Mouse (Mus musculus): ENCODE data around the gene Anks3.

The Anks3 gene

DNA sequence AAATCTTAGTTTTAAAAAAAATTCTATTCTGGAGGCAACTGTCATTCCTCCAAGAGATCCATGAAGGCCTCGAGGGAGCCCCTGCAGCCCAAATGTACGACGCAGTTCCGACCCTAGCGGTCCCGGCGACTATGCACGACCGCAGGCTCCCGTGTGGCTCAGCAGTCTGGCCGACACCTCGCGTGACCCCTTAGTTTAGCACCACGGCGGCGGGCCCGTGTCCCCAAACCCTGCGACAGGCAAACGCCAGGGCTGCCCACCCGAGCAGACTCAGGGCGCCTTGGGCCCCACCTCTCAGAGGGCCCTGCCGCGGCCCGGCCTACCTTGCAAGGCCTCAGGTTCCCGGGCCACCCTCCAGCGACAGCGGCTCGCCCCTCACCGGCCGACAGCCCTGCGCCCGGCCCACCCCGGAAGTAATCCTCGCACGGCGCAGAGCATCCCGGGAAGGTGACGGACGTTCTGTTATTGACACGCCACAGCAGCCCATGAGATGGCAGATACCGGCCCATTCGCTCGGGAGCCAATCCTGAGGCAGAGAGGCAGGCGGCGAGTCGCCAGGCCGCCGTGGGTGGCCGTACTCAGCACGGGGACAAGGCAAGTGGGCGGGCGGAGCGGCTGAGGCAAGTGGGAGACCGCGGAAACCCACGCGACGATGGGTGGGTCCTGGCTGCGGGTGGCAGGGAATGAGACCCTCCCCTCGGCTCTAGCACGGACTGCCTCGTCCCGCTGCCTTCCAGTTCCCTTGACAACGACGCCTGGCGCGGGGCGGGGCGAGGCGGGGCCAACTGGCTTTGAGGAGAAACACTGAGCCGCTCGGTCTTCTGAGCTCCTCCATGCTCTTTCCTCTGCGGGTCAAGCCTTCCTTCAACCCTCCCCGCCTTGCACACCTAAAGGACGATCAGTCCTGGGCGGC, at the start of gene Anks3:
Gene Anks3 (minus strand): TSS at position 409 of the 913 bp plus-strand sequence.
- DNase-seq (ENCODE audit: low spot score): peak; percentile 97

GRCm38 (mm10) chr16:5013054-5013838, 49.2 kb upstream of the Anks3 start, which contains the start of gene Rogdi:
Rogdi (minus strand) TSS chr16:5013553.
- DNase-seq (ENCODE audit: low spot score): peak; percentile 94

DNA sequence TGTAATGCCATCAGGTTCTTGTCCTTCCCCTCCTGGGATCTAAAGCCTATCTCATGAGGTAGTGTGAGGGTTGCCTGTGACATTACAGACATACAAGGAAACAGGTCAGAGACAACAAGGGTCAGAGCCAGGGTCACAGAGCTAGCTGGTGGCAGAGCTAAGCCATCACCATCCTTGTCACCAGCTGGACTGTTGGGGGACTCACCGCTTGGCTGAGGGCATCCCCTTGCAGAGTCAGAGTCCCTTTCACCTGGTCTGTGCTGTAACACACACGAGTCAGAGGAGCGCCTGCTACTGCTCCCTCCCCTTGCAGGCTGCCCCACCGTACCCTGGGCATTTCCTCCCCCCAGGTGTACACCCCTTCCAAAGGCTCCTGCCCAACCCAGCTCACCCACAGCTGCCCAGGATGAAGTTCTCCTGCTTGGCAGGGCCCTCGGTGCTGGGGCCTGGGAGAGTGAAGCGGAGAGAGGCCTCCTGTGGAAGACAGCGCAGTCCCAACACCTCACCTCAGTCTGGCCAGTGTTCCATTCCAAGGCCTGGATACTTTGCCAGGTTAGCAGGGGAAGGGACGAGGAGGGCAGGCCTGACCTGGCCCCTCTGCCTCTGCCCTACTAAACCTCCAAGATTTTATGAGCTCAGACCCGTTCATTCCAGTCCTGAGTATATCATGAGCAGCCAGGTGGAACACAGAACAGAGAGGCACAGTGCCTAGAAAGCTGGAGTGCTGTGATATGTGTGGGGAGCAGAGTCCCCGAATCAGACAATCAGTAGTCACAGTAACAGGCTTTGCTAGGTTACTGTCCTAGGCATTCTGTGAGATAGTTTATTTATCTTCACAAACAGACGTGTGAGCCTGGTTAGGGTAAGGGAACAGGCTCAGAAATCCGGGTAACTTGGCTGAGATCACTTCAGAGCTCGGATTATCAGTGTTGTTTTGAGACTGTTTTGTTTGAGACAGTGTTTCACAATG, 48.3 kb upstream of the Anks3 start:
- peak; percentile 37 for DNase-seq (ENCODE audit: low spot score)

DNA sequence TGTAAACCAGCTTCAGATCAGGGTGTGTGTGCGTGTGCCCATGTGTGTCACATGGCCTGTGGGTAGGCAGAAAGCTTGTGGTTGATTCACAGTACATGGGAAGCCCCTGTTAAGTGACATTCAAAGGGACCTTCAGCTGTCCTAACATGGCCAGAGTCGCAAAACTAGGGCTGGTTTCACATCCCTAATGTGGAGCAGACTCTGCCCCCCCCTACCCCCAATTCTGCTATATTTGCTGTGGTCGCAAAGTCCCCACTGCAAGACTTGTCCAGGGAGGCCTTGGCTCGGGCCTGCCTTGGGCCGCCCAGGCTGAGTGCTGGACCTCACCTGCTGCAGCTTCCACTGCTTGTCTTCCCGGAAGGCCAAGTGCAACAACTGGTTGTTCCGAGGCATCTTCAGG, 47.3 kb upstream of the Anks3 start:
- DNase-seq (ENCODE audit: low spot score): no peak

- DNase-seq (ENCODE audit: low spot score): no peak
Observed at GRCm38 (mm10) chr16:5010371-5010935, 46.4 kb upstream of the Anks3 start.

DNA sequence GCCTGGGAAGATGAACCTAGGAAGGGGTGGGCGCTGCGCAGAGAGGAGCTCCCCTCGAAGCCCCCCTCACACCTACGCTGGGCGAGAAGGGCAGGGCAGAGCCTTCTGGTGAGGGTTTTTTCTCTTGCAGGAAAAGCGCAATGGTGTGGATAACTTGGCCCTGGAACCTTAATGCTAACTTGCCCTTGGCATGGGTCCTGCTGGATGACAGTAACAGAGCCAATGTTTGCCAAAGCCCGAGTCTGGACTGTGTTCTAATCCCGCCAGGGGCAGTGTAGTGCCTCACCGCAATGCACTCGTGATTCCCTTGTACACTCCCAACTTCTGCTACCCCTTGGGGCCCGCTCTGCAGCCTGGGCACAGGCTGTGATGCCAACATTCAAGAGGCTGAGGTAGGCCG, 44.1 kb upstream of the Anks3 start:
- DNase-seq (ENCODE audit: low spot score): no peak

GRCm38 (mm10) chr16:5007492-5007891, 43.5 kb upstream of the Anks3 start:
- no peak for DNase-seq (ENCODE audit: low spot score)

GRCm38 (mm10) chr16:5007067-5007466, 43.1 kb upstream of the Anks3 start, which contains the start of gene Smim22:
Smim22 (plus strand) TSS chr16:5007288.
- no peak for DNase-seq (ENCODE audit: low spot score)

- DNase-seq (ENCODE audit: low spot score): no peak
Observed at GRCm38 (mm10) chr16:5000611-5001010, 36.6 kb upstream of the Anks3 start.

GRCm38 (mm10) chr16:4998984-4999383, 35.0 kb upstream of the Anks3 start:
- no peak for DNase-seq (ENCODE audit: low spot score)

DNA sequence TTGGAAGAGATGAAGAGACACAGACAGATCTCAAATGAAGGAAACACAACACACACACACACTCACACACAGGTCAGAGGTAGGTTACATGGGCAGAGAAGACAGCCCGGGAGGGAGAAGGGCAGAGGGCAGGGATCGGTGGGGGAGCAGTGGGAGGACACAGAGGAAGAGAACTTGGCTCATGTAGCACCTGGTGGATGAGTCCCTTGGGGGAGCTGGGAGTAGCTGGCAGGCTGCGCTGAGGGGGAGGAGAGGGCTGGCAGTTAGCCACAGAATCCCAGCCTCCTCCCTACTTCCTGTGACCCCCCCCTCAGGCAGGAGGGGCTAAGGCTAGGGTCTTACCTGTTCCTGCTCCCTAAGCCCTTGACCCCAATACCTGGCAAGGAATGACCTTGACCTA, 33.5 kb upstream of the Anks3 start, which contains the start of gene Sept12:
Gene Sept12 (minus strand): TSS at position 300 of the 400 bp plus-strand sequence.
- no peak for DNase-seq (ENCODE audit: low spot score)

GRCm38 (mm10) chr16:4993276-4993675, 29.3 kb upstream of the Anks3 start:
- no peak for DNase-seq (ENCODE audit: low spot score)

- DNase-seq (ENCODE audit: low spot score): no peak
Observed at GRCm38 (mm10) chr16:4984717-4985116, 20.7 kb upstream of the Anks3 start.

DNA sequence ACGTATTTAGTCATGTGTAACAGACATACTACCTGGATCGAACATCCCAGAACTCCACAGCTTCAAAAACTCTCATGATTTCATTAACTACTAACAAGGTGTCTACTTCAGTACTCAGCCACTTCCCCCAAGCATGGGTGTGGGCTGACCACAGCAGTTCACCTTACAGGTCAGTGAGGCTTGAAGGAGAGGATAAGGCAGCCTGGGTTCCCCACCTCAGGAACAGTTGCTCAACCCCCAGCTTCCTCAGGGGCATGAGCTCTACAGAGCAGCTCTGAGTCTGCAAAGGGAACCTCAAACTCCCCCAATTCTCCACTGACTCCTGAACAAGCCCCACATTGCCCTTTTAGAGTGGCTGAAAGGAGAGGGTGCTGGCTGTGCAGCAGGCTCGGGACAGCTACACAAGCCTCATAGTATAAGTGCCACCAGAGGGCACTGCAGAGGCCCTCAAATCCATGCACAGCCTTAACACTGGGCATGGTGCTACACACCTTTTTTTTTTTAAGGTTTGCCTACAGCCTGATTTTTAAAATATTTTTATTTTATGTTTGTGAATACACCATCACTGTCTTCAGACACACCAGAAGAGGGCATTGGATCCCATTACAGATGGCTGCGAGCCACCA, 15.9 kb upstream of the Anks3 start:
- DNase-seq (ENCODE audit: low spot score): no peak

DNA sequence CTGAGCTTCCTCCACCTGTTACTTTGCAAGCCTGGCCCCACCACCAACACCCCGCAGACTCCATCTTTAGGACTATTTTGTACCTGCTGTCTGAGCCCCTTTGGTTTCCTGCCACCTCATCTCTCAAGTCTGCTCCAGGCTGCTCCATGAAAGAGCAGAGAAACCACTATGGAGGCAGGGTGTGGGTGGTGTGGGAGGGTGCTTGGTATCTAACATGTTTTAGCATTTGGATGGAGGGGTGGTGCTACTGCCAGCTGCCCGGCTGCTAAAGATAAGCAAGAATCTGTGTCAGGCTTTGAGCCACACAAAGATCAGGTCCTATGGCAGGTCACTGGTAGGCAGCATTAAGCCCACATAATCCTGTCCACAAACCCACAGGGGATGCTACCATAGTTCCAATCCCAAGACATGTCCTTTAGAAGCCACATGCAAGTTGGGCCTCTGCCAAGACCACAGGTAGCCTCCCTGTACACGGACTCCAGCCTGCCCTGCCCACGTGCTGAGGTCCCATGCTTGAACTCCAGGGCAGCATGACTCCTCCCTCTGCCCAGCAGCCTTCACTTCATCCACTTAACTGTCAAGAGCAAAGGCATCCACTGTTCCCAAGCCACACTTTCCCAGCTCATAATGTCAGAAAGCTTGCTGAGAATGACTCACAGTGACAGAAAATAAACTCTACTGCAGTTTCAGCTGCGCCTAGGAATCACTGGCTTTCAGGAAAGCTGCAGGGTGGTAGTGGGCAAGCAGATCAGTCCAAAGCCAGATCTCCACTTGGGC, 14.5 kb upstream of the Anks3 start:
- DNase-seq (ENCODE audit: low spot score): no peak

- no peak for DNase-seq (ENCODE audit: low spot score)
Observed at GRCm38 (mm10) chr16:4976180-4976579, 12.2 kb upstream of the Anks3 start.

GRCm38 (mm10) chr16:4974521-4974920, 10.5 kb upstream of the Anks3 start:
- no peak for DNase-seq (ENCODE audit: low spot score)

GRCm38 (mm10) chr16:4971626-4972025, 7.6 kb upstream of the Anks3 start:
- DNase-seq (ENCODE audit: low spot score): no peak

- DNase-seq (ENCODE audit: low spot score): no peak
Observed at GRCm38 (mm10) chr16:4969055-4969843, 5.2 kb upstream of the Anks3 start.
